Mouse (Mus musculus) testis, adult 2 months (tissue): Measurements from ENCODE around the gene Ltb. TPM values are rescaled to one million over a fixed set of nuclear protein-coding genes. Genes with fewer than 3 reads are reported as not detected.

ENCODE experiments used
- H3K27ac ChIP-seq: fragments of 200-500 bp; 2 replicates; pipeline ENCODE4 v1.5.1; 2012; ENCODE audit warnings: low read depth, low read length; ENCODE audit not compliant: control insufficient read depth, insufficient read depth
- H3K27me3 ChIP-seq: fragments of 200-500 bp; 2 replicates; pipeline ENCODE4 v1.6.1; 2012; ENCODE audit warnings: mild to moderate bottlenecking, low read length, moderate library complexity; ENCODE audit not compliant: control insufficient read depth, insufficient read depth
- H3K36me3 ChIP-seq: fragments of 200-500 bp; 2 replicates; pipeline ENCODE4 v1.6.1; 2012; ENCODE audit warnings: mild to moderate bottlenecking, low read length; ENCODE audit not compliant: control insufficient read depth, insufficient read depth
- H3K4me1 ChIP-seq: fragments of 200-500 bp; 2 replicates; pipeline ENCODE4 v1.6.1; 2012; ENCODE audit warnings: low read length; ENCODE audit not compliant: control insufficient read depth, insufficient read depth
- H3K4me3 ChIP-seq: fragments of 200-500 bp; 2 replicates; pipeline ENCODE4 v1.5.1; 2012; ENCODE audit warnings: low read depth, mild to moderate bottlenecking, low read length, moderate library complexity, mixed read lengths; ENCODE audit not compliant: control insufficient read depth
- CTCF ChIP-seq: fragments of 200-500 bp; IDR thresholded peaks from 2 replicates; pipeline ENCODE4 v1.5.1; 2012; ENCODE audit warnings: low read depth, mild to moderate bottlenecking, inconsistent platforms, low read length, moderate library complexity; ENCODE audit not compliant: control insufficient read depth, insufficient read depth, insufficient replicate concordance
- POLR2A ChIP-seq: fragments of 200-500 bp; IDR thresholded peaks from 2 replicates; pipeline ENCODE4 v1.6.1; 2012; ENCODE audit warnings: low read depth, mild to moderate bottlenecking, inconsistent platforms, low read length, moderate library complexity; ENCODE audit not compliant: control insufficient read depth
- polyA plus RNA-seq: library from polyadenylated mRNA; depleted of rRNA; stranded (reverse); fragments of >200 nt; gene quantifications from 2 replicates; pipeline ENCODE4 v1.2.3, GENCODE M21; 2012

Gene Ltb
- polyA plus RNA-seq, 1 experiment: 0.86 TPM

DNA sequence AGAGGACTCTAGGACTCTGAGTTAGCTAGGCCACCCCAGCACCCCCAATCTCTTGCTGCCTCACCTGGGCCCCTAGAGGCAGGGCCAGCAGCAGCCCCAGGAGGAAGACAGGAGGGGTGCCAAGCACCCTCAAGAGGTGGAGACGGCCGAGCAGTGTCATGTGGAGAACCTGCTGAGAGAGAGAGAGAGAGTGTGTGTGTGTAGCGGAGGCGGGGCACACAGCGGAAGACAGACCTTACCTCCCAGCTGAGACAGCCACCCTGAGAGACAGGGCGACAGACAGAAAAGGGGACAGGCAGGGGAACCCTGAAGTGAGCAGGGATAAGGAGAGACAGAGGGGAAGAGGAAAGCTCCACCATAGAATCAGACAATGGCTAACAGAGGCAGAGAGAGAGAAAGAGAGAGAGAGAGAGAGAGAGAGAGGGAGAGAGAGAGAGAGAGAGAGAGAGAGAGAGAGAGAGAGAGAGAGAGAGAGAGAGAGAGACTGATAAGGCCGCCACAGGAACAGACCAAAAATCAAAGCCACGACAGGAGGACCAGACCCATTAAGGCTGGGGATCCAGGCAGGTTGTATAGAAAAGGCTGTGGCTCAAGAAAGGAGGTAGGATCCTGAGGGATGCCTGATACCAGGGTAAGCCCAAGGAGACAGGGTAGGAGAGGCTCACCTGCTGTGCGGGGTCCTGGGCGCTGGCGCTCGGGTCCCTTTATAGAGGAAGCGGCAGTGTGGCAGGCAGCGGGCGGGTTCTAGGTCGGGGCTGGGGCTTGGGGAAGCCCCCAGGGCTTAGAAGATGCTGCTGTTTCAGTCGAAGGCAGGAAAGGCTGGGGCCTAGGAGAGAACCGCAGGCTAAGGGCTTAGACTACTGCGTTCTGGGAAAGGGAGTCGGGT, 10.5 kb downstream of the Ltb start, which contains the start of gene Lta:
Gene Lta, minus strand, starts transcription at position 858 of the 886 bp plus-strand sequence.
- no peak within 1 kb of the TSS for H3K27ac ChIP-seq
- H3K4me1 ChIP-seq: 0 out of 2 replicates have a peak, but pooled peaks cover 2% of the 10 kb centered on the region
- no peaks in the 10 kb centered on the region for H3K27me3 ChIP-seq
- no peak for TF ChIP-seq POLR2A
- TF ChIP-seq CTCF: no peak
- H3K36me3 ChIP-seq: no peaks in the 10 kb centered on the region
- H3K4me3 ChIP-seq: no peak within 1 kb of the TSS

DNA sequence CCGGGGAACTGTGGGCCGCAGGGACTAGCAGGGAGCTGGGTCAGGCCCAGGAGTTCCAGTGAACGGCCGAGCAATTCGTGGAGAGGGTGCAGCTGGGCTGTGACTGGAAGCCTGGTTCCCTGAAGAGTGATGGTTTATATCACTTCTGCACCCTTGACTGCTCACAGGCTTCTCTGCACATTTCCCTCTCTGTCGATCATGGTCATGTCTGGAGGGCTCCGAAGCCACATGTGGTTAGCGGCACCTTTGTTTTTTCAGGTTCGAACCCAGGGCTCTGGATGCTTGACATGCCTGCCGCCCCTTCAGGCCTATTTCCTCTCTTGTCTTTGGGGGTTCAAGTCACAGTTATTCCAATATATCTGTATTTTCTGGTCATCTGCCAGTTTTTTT, 11.1 kb downstream of the Ltb start:
- H3K36me3 ChIP-seq: no peaks in the 10 kb centered on the region
- no peaks in the 10 kb centered on the region for H3K27me3 ChIP-seq
- 0 out of 2 replicates have a peak, but pooled peaks cover 2% of the 10 kb centered on the region for H3K4me1 ChIP-seq
- no peak overlapping the region for H3K4me3 ChIP-seq
- TF ChIP-seq CTCF (no peak), POLR2A (no peak)
- no peak overlapping the region for H3K27ac ChIP-seq

DNA sequence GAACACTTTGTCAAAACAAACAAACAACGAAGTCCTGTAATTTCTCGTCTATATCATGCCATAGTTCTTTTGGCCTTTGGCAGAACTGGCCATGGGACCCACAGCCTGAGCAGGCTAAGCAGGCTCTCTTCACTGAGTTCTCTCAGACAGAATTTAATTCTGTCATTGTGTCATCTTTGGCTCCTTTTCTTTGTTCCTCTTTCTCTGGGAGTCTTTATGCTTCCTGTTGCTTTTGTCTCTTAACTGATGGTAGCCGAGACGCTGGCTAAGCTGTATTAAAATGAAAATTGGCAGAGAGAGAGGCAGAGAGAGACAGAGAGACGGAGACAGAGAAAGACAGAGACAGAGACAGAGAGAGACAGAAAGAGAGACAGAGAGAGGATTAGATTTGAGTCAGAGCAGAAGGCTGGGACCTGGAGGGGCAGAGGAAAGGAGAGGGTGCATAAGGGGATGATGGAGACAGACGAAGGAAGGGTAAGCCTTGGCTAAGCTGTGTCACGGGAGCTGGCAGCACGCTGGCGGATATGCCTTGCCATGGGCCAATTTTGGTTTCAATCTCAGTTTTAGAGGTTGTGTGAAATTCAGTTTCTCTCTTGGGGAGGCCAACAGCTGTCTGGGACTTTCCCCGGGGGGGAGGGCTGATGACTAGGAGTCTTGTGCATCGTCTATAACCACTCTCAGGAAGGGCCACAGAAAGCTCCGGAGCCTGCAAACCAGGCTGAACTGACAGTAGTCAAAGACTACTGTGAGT, 15.7 kb downstream of the Ltb start:
- H3K4me3 ChIP-seq: no peak overlapping the region
- 0 out of 2 replicates have a peak, but pooled peaks cover under 1% of the 10 kb centered on the region for H3K4me1 ChIP-seq
- no peak for TF ChIP-seq CTCF
- no peak overlapping the region for H3K27ac ChIP-seq
- no peaks in the 10 kb centered on the region for H3K36me3 ChIP-seq
- H3K27me3 ChIP-seq: no peaks in the 10 kb centered on the region

DNA sequence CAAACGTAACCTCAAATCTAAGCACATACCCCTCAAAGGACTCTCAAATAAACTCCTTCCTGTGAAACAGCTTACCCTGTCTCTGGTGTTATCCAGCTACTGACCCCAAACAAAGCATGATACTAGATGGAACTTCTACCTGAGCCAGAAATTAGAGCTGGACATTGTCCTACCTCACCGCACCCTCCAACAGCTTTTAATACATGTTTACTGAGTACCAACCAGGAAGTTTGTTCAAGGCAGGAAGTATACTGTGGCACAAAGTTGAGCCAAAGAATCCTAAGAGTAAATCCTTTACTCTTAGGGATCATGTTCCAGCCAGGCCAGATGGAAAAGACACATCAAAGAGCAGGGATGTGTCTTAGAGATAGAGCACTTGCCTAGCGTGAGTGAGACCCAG, 16.4 kb downstream of the Ltb start:
- Histone ChIP-seq H3K36me3 (no peaks in the 10 kb centered on the region), H3K27ac (no peak overlapping the region), H3K27me3 (no peaks in the 10 kb centered on the region), H3K4me3 (no peak overlapping the region), H3K4me1 (no peaks in the 10 kb centered on the region)
- no peak for TF ChIP-seq CTCF
- no peak for TF ChIP-seq POLR2A

DNA sequence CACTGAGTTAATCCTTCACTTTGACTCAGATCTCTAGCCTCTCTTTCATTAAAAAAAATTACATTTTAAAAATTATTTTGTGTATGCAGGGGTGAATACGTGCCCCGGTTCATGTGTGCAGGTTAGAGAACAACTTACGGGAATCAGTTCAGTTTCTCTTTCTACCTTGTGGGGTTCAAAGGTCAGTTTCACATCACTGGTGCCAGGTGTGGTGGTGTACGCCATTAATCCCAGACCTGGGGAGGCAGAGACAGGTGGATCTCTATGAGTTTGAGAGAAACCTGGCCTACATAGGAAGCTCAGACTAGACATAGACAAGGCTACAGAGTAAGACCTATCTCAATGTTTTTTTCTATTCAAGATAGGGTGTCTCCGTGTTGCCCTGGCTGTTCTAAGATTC, 18.8 kb downstream of the Ltb start:
- TF ChIP-seq CTCF (no peak), POLR2A (no peak)
- Histone ChIP-seq H3K27me3 (no peaks in the 10 kb centered on the region), H3K4me3 (no peak overlapping the region), H3K27ac (no peak overlapping the region), H3K36me3 (no peaks in the 10 kb centered on the region), H3K4me1 (no peaks in the 10 kb centered on the region)

DNA sequence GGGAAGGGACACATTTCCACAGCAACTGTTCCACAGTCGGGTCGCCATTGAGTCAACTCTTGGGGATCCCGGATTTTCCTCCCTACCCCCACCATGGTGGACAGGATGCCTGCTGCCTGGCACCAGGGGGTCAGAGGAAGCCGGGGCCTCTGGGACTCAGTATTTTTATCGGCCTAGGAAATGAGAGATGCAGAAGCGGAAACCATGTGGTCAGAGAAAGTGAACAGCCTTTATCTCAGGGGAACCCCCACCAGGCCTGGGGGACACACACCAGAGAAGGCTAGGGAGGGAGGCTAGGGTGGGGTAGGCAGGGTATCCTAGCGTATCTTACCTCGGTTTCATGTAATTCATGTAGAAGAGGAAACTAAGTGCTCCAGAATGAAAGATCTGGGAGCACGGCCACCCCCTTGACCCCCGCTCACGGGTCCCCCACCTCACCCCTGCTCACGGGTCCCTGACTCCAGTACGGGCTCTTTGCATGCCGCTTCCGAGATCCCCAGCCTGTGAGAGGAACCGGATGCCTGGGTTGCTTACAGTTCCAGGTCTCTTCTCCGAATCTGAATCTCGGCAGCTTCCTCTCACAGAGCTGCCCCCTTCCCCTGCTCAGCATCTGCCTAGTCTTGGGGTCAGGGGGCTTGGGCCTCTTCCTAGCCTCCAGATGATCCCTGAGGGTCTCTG, 24.4 kb downstream of the Ltb start:
- TF ChIP-seq CTCF (no peak), POLR2A (no peak)
- H3K27ac ChIP-seq: no peak overlapping the region
- no peak overlapping the region for H3K4me3 ChIP-seq
- H3K36me3 ChIP-seq: no peaks in the 10 kb centered on the region
- H3K27me3 ChIP-seq: no peaks in the 10 kb centered on the region
- H3K4me1 ChIP-seq: peaks cover 10% of the 10 kb centered on the region

DNA sequence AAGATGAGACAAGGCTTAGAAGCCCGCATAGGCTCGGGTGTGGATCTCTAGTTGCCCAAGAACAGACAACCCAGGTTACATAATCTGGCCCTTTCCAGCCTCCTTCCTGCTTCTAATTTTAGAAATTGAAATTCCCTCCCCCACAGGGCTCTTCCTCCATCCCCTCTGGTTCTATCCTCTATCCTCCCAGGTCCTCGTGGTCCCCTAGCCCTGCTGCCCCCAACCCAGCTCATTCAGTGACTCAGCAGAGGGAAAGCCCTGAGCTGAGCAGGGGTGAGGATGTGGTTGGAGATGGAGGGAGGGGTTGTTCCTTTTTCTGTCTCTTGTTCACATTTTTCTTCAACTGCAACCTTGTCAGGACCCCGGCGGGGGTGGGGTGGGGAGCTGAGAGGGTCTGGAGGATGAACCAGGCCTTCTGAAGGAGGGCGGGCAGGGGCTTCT, 25.4 kb downstream of the Ltb start:
- no peaks in the 10 kb centered on the region for H3K36me3 ChIP-seq
- H3K4me3 ChIP-seq: no peak overlapping the region
- peaks cover 10% of the 10 kb centered on the region for H3K4me1 ChIP-seq
- TF ChIP-seq CTCF (no peak), POLR2A (no peak)
- no peak overlapping the region for H3K27ac ChIP-seq
- no peaks in the 10 kb centered on the region for H3K27me3 ChIP-seq
